Mouse (Mus musculus) lung, adult 2 months (tissue): ENCODE results near the gene Slc4a5.

Experiments used
- CTCF ChIP-seq: fragments of 200-500 bp; IDR thresholded peaks from 2 replicates; pipeline ENCODE4 v1.5.1; 2011; ENCODE audit warnings: mild to moderate bottlenecking, low read length, control low read depth; ENCODE audit not compliant: insufficient read depth
- POLR2A ChIP-seq: fragments of 200-500 bp; IDR thresholded peaks from 2 replicates; pipeline ENCODE4 v1.6.1; 2011; ENCODE audit warnings: low read depth, mild to moderate bottlenecking, control low read depth, low read length, borderline replicate concordance; ENCODE audit errors: extremely low read depth

- no peak for TF ChIP-seq CTCF
- TF ChIP-seq POLR2A: no peak
These were observed 57.5 kb downstream of the Slc4a5 start for GRCm38 (mm10) chr6:83277151-83277550.
